Mouse (Mus musculus) E14TG2a.4 (cell line): Measurements from ENCODE around the gene Haao.
"Not testable (repeated sequence)": the region's sequence is repeated elsewhere in the genome, so short reads cannot be mapped to it uniquely, and the experiment has no call there.

Experiments used
- H3K27me3 ChIP-seq: 2 replicates; pipeline ENCODE4 v1.6.1; 2014; ENCODE audit warnings: low read length, control low read depth; ENCODE audit not compliant: insufficient read depth
- H3K36me3 ChIP-seq: 2 replicates; pipeline ENCODE4 v1.6.1; 2014; ENCODE audit warnings: low read length, control low read depth; ENCODE audit not compliant: insufficient read depth
- H3K4me1 ChIP-seq: replicated peaks from 2 replicates; pipeline ENCODE4 v1.6.1; 2014; ENCODE audit warnings: low read depth, low read length, control low read depth
- H3K4me3 ChIP-seq: replicated peaks from 2 replicates; pipeline ENCODE4 v1.5.1; 2014; ENCODE audit warnings: mild to moderate bottlenecking, low read length
- H3K9me3 ChIP-seq: 2 replicates; pipeline ENCODE4 v1.6.1; 2014; ENCODE audit warnings: low read length, control low read depth
- CTCF ChIP-seq: conservative IDR thresholded peaks from 2 replicates; pipeline ENCODE4 v1.5.1; 2014; ENCODE audit warnings: low read length
- NANOG ChIP-seq: IDR thresholded peaks from 2 replicates; pipeline ENCODE4 v1.6.1; 2014; ENCODE audit warnings: borderline replicate concordance, low read length, mixed read lengths
- POU5F1 ChIP-seq: IDR thresholded peaks from 2 replicates; pipeline ENCODE4 v1.6.1; 2014; ENCODE audit warnings: low read length, borderline replicate concordance

The Haao gene

GRCm38 (mm10) chr17:83873363-83874141 lies 25.8 kb upstream of the Haao start:
- no peaks in the 10 kb centered on the region for H3K27me3 ChIP-seq
- TF ChIP-seq CTCF (no peak), NANOG (no peak), POU5F1 (no peak)
- peaks cover 15% of the 10 kb centered on the region for H3K36me3 ChIP-seq

DNA sequence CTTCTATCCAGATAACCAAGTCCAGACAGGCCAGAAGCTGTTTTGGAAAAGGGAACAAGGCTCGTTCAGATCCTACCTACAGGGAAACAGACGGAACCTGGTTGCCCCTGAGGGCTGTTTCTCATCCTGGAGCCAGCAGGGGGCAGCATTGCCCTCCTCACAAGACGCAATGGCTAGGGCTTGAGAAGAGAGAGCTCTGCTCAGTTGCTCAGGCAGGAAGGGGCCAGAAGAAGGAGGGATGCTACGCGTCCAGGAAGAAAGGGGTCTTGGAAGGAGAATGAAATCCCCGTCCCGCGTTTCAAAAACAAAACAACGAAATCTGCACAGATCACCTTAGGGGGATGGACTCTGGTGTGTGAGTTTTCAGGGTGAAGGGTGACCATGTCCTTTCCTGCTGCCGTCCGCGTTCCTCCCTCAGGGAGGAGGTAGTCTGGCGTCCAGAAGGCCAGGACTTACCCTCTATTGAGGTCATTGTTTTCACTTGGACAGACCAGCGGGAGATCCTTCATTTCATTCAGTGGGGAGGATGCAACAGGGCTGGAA lies 25.1 kb upstream of the Haao start:
- Histone ChIP-seq H3K36me3 (peaks cover 15% of the 10 kb centered on the region), H3K27me3 (no peaks in the 10 kb centered on the region), H3K4me3 (no peak overlapping the region)

More at GRCm38 (mm10) chr17:83873363-83874141, 25.8 kb upstream of the Haao start:
- Histone ChIP-seq H3K4me1 (peaks cover 48% of the 10 kb centered on the region), H3K4me3 (peak overlapping the region; percentile 74; the same call in 1 of the 2 replicates), H3K9me3 (no peaks in the 10 kb centered on the region)

GRCm38 (mm10) chr17:83871354-83871753 lies 23.6 kb upstream of the Haao start:
- H3K36me3 ChIP-seq: peaks cover 15% of the 10 kb centered on the region
- no peak overlapping the region for H3K4me3 ChIP-seq
- TF ChIP-seq NANOG (no peak), CTCF (no peak), POU5F1 (no peak)
- no peaks in the 10 kb centered on the region for H3K27me3 ChIP-seq
- H3K4me1 ChIP-seq: peaks cover 62% of the 10 kb centered on the region
- H3K9me3 ChIP-seq: no peaks in the 10 kb centered on the region

More for the DNA sequence above, 25.1 kb upstream of the Haao start:
- TF ChIP-seq NANOG (no peak), CTCF (peak; percentile 91)
- Histone ChIP-seq H3K9me3 (no peaks in the 10 kb centered on the region), H3K4me1 (peaks cover 51% of the 10 kb centered on the region)

GRCm38 (mm10) chr17:83870385-83870784 lies 22.6 kb upstream of the Haao start:
- H3K36me3 ChIP-seq: peaks cover 15% of the 10 kb centered on the region
- H3K9me3 ChIP-seq: no peaks in the 10 kb centered on the region
- no peak overlapping the region for H3K4me3 ChIP-seq
- H3K27me3 ChIP-seq: no peaks in the 10 kb centered on the region
- H3K4me1 ChIP-seq: peaks cover 65% of the 10 kb centered on the region
- TF ChIP-seq NANOG (no peak), POU5F1 (no peak), CTCF (no peak)

DNA sequence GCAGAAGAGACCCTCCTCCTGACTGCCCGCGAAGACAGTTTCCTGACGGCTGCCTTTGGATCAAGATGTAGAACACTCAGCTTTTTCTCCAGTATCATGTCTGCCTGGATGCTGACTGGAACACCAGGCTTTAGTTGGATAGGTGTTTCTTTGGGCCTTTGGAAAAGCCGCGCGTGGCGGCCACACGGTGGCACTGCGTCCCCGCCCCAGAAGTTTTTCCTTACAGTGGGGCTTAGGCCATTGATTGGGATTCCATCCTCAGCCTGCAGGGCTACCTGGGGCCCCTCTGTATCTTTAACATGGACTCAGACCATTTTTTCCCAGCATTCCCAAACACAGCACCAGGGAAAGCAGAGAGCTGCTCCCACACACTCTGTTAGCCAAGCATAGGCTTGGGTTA lies 18.8 kb upstream of the Haao start:
- TF ChIP-seq CTCF: peak; percentile 54
- TF ChIP-seq POU5F1: no peak
- no peaks in the 10 kb centered on the region for H3K27me3 ChIP-seq
- H3K9me3 ChIP-seq: no peaks in the 10 kb centered on the region
- no peak overlapping the region for H3K4me3 ChIP-seq
- H3K36me3 ChIP-seq: peaks cover under 1% of the 10 kb centered on the region; the same call in 1 of the 2 replicates
- peaks cover 66% of the 10 kb centered on the region for H3K4me1 ChIP-seq

GRCm38 (mm10) chr17:83865366-83865765 lies 17.6 kb upstream of the Haao start:
- peaks cover 63% of the 10 kb centered on the region for H3K4me1 ChIP-seq
- no peaks in the 10 kb centered on the region for H3K9me3 ChIP-seq
- peak overlapping the region; percentile 20; the same call in 1 of the 2 replicates for H3K4me3 ChIP-seq
- no peaks in the 10 kb centered on the region; the same call in 1 of the 2 replicates for H3K27me3 ChIP-seq
- TF ChIP-seq NANOG (no peak), CTCF (no peak), POU5F1 (no peak)
- H3K36me3 ChIP-seq: no peaks in the 10 kb centered on the region

- H3K4me1 ChIP-seq: peaks cover 51% of the 10 kb centered on the region
- no peaks in the 10 kb centered on the region for H3K36me3 ChIP-seq
- H3K27me3 ChIP-seq: no peaks in the 10 kb centered on the region; the same call in 1 of the 2 replicates
- TF ChIP-seq CTCF (no peak), POU5F1 (no peak), NANOG (no peak)
- peak overlapping the region; percentile 87 for H3K4me3 ChIP-seq
- H3K9me3 ChIP-seq: no peaks in the 10 kb centered on the region
Observed at GRCm38 (mm10) chr17:83862134-83862881, 14.5 kb upstream of the Haao start.

DNA sequence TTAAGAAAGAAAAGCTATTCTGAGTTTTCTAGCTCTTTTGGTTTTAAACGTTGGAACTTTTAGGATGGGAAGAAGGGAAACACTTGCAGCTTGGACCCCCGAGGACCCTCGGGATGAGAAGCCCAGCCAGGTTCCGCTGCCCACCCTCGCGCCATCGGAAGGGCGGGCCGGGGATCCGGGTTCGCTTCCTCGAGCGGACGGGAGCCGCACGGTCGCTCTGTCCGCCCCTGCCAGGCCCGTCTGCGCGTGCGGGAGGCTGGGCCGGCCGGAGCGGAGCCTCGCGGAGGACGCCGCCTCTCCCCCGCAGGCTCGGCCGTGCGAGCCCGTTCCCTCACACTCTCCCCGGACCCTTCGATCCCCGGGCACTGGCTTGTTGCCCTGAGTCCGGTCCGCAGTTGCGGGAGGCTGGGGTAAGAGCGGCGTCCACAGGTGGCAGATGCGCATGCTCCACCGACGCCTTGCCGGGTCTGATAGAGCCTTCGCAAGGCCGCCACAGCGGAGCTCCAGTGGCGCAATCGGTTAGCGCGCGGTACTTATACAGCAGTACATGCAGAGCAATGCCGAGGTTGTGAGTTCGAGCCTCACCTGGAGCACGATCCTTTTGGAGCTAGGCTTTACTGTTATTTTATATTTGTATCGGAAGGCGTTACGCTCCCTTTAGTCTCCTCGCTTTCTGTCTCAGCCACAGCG lies 13.8 kb upstream of the Haao start:
- H3K36me3 ChIP-seq: no peaks in the 10 kb centered on the region
- H3K27me3 ChIP-seq: no peaks in the 10 kb centered on the region; the same call in 1 of the 2 replicates
- no peak for TF ChIP-seq NANOG
- no peak for TF ChIP-seq CTCF
- TF ChIP-seq POU5F1: no peak
- peaks cover 44% of the 10 kb centered on the region for H3K4me1 ChIP-seq
- H3K9me3 ChIP-seq: peaks cover 6% of the 10 kb centered on the region; the same call in 1 of the 2 replicates
- H3K4me3 ChIP-seq: peak overlapping the region; percentile 87

DNA sequence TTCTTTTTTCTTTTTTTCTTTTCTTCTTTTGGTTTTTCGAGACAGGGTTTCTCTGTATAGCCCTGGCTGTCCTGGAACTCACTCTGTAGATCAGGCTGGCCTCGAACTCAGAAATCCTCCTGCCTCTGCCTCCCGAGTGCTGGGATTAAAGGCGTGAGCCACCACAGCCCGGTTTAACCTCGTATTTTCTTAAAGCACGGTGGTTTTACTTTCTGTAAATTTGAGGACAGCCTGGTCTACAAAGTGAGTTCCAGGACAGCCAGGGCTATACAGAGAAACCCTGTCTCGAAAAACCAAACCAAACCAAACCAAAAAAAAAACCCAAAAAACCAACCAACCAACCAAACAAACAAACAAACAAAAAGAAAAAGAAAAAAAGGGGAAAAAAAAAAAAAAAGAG lies 13.2 kb upstream of the Haao start:
- peaks cover 12% of the 10 kb centered on the region for H3K9me3 ChIP-seq
- H3K36me3 ChIP-seq, H3K27me3 ChIP-seq: not testable (repeated sequence)
- H3K4me3 ChIP-seq: peak overlapping the region; percentile 87
- peaks cover 41% of the 10 kb centered on the region for H3K4me1 ChIP-seq
